Mouse (Mus musculus) neural tube, embryonic 11.5 days (tissue): ENCODE measurements around the gene Fam131c. TPM values are rescaled to one million over a fixed set of nuclear protein-coding genes. Genes with fewer than 3 reads are reported as not detected.

Source experiments
- ATAC-seq: fragments of 200-750 bp; cut with Nextera tagmentation; 2 replicates; pipeline ENCODE4 v1.8.0; 2017; ENCODE audit warnings: moderate number of reproducible peaks, mild to moderate bottlenecking, moderate TSS enrichment, moderate library complexity; ENCODE audit not compliant: insufficient read depth, low FRiP score, low TSS enrichment
- DNase-seq: peaks from one replicate; pipeline ENCODE4 v3.0.0-alpha.2; 2015; ENCODE audit warnings: low spot score
- H3K27ac ChIP-seq: fragments of 300-500 bp; sonication (generic); 2 replicates; pipeline ENCODE4 v1.5.1; 2014; ENCODE audit warnings: low read depth, mild to moderate bottlenecking, low read length
- H3K27me3 ChIP-seq: fragments of 300-500 bp; sonication (generic); 2 replicates; pipeline ENCODE4 v1.6.1; 2014; ENCODE audit warnings: mild to moderate bottlenecking, low read length, mixed read lengths; ENCODE audit not compliant: control insufficient read depth, insufficient read depth
- H3K36me3 ChIP-seq: fragments of 300-500 bp; sonication (generic); 2 replicates; pipeline ENCODE4 v1.6.1; 2014; ENCODE audit warnings: mild to moderate bottlenecking, low read length, moderate library complexity, mixed read lengths; ENCODE audit not compliant: control insufficient read depth, insufficient read depth
- H3K4me1 ChIP-seq: fragments of 300-500 bp; sonication (generic); 2 replicates; pipeline ENCODE4 v1.6.1; 2014; ENCODE audit warnings: low read length, mixed read lengths; ENCODE audit not compliant: control insufficient read depth, insufficient read depth
- H3K4me2 ChIP-seq: fragments of 300-500 bp; sonication (generic); 2 replicates; pipeline ENCODE4 v1.6.1; 2014; ENCODE audit warnings: low read depth, mild to moderate bottlenecking, moderate library complexity
- H3K4me3 ChIP-seq: fragments of 300-500 bp; sonication (generic); 2 replicates; pipeline ENCODE4 v1.5.1; 2014; ENCODE audit warnings: low read depth, low read length
- H3K9ac ChIP-seq: fragments of 300-500 bp; sonication (generic); 2 replicates; pipeline ENCODE4 v1.6.1; 2014; ENCODE audit warnings: mild to moderate bottlenecking, low read length
- H3K9me3 ChIP-seq: fragments of 300-500 bp; sonication (generic); 2 replicates; pipeline ENCODE4 v1.6.1; 2016; ENCODE audit warnings: low read length; ENCODE audit not compliant: control insufficient read depth
- WGBS: fragments of 180-500 bp; shearing (Covaris S2); extraction: QIAGEN DNeasy Blood & Tissue Kit; methylation state at CpG from one replicate; pipeline ENCODE4 v1.1.7; 2014; 5-methylcytosine and 5-hydroxymethylcytosine counted together
- polyA plus RNA-seq: library from polyadenylated mRNA; unstranded; fragments of >200 nt; fragmentation: Nextera tagmentation; extraction: Ambion mirVana; gene quantifications from 2 replicates; pipeline ENCODE4 v1.2.1, GENCODE M21; 2014

Gene Fam131c
- polyA plus RNA-seq, 1 experiment from 2014 or later: 0.85 TPM

DNA sequence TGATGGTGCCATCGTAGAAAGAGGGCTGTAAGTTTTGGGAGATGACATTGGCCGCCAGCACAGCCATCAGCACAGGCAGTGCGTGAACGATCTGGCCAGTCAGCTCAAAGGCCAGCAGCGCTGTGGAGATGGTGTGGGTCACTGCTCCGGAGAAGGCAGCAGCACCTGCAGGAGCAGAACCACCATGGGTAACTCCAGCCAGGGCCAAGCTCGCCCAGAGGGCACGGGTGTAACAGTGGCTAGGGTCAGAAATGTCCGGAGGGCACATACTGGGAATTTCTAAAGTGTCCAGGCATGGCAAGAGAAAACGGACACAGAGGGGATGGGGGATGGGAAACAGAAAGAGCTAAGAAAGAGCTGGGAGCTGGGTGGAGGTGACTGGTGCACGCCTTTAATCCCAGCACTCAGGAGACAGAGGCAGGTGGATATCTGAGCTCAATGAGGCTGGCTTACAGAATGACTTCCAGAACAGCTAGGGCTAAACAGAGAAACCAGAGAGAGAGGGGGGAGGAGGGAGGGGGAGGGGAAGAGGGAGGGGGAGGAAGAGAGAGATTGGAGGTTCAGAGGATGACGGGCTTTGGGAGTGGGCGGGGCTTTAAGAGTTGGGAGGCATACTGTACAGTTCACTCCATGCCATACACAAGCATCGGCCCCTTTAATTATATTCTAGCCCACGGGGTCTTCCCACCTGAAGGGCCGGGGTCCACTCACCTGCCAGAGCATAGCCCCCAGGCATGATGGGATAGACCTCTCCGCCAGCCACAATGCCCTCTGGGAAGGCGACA lies 21.5 kb downstream of the Fam131c start:
- Histone ChIP-seq H3K9ac (no peak overlapping the region), H3K4me3 (no peak overlapping the region), H3K4me2 (no peak overlapping the region), H3K4me1 (no peaks in the 10 kb centered on the region), H3K27ac (no peak overlapping the region), H3K27me3 (peaks cover 8% of the 10 kb centered on the region; the same call in 1 of the 2 replicates), H3K36me3 (no peaks in the 10 kb centered on the region), H3K9me3 (no peaks in the 10 kb centered on the region)
- ATAC-seq: 0 out of 2 replicates have a peak, but pooled peaks have one; percentile 24
- no peak for DNase-seq
- 69% methylated on average over 18 of the region's 18 CpGs for WGBS

DNA sequence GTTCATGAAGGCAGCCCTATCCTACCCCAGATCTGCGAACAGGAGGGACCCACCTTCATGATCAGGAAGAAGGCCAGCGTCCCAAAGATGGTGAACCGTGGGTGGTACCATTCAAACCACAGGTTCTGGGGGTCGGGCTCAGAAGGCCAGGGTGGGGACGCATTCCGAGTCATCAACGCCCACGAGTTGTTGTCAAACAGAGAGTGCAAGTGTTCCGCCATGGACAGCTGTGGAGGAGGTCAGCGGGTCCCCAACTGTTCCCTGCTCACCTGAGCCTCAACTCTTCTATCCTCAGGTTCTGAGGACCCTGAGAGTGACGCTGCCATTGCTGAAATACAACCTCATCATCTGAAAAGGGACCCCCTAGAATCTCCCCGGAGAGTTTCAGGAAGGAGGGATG lies 23.3 kb downstream of the Fam131c start:
- Histone ChIP-seq H3K4me1 (no peaks in the 10 kb centered on the region), H3K4me2 (no peak overlapping the region), H3K27me3 (0 out of 2 replicates have a peak, but pooled peaks cover 4% of the 10 kb centered on the region), H3K9me3 (no peaks in the 10 kb centered on the region), H3K4me3 (no peak overlapping the region), H3K27ac (no peak overlapping the region), H3K9ac (no peak overlapping the region), H3K36me3 (no peaks in the 10 kb centered on the region)
- 81% methylated on average over 12 of the region's 12 CpGs for WGBS
- ATAC-seq (no peak), DNase-seq (no peak)

DNA sequence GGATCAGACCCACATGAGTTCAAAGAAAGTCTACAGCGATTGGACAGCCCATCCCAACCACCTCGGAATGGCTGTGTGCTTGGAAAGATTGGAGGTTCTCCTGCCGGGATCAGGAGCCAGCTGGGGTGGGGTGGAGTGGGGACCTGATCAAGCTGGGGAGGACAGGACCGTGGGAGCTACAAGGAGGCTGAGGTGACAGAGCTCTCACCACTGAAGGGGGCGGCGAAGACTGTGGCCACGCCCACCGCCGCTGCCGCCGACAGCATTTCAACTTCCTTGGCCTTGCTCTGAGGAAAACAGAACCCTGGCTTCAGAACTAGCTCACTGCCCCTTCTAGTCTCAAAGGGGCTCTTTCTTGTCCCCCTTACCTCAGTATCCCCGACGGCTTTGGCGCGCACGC lies 26.7 kb downstream of the Fam131c start:
- Histone ChIP-seq H3K27me3 (0 out of 2 replicates have a peak, but pooled peaks cover 4% of the 10 kb centered on the region), H3K4me3 (no peak overlapping the region; the same call in 1 of the 2 replicates), H3K9ac (no peak overlapping the region), H3K27ac (no peak overlapping the region), H3K9me3 (no peaks in the 10 kb centered on the region), H3K4me1 (no peaks in the 10 kb centered on the region), H3K4me2 (no peak overlapping the region), H3K36me3 (no peaks in the 10 kb centered on the region)
- ATAC-seq (no peak), DNase-seq (no peak)
- WGBS: 20% methylated on average over 16 of the region's 16 CpGs

DNA sequence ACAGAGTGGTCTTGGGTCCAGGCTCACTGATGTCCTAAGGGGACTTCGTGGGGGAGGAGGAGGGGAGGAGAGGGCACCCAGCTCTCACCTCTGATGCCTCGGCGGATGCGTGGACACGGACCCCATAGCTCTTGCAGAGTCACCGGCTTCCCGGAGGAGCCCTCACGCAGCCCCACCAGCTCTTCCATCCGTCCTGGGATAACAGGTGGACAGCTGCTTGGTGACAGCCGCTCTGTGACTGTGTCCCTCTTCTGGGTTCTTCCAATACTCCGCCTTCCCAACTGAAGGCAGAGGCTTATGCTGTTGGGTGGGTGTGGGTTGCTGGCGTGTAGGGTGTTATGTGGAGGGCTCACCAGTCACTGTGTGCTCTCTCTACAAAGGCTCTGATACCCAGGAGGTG lies 29.8 kb downstream of the Fam131c start:
- no peak overlapping the region for H3K4me2 ChIP-seq
- no peaks in the 10 kb centered on the region for H3K9me3 ChIP-seq
- WGBS: 78% methylated on average over 12 of the region's 12 CpGs
- no peak overlapping the region for H3K27ac ChIP-seq
- H3K36me3 ChIP-seq: no peaks in the 10 kb centered on the region
- ATAC-seq (no peak), DNase-seq (no peak)
- H3K27me3 ChIP-seq: 0 out of 2 replicates have a peak, but pooled peaks cover 2% of the 10 kb centered on the region
- H3K4me3 ChIP-seq: no peak overlapping the region
- H3K9ac ChIP-seq: no peak overlapping the region
- H3K4me1 ChIP-seq: no peaks in the 10 kb centered on the region

DNA sequence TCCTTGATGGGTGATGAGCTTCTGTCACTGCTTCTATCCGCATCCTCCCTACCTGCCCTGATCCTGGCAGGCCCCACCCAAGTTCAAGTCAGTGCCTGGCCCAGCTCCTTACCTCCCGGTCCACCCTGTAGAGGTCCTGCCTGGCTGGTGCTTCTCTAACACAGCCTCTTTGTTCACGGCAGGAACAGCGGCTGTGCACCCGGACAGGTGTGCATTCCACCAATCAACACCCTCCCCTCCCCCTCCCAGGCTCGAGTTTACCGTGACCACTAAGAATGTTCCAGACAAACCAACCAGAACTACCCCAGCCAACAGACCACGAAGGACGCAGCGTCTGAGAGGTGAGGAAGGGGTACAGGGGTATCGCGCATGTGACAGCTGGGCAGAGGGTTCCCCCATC lies 30.5 kb downstream of the Fam131c start, which contains the start of gene Clcnka:
Gene Clcnka, minus strand, starts transcription at position 180 of the 400 bp plus-strand sequence.
- Histone ChIP-seq H3K27me3 (0 out of 2 replicates have a peak, but pooled peaks cover 2% of the 10 kb centered on the region), H3K4me1 (no peaks in the 10 kb centered on the region), H3K36me3 (no peaks in the 10 kb centered on the region), H3K4me3 (no peak within 1 kb of the TSS), H3K9ac (no peak within 1 kb of the TSS), H3K9me3 (no peaks in the 10 kb centered on the region), H3K4me2 (no peak within 1 kb of the TSS), H3K27ac (no peak within 1 kb of the TSS)
- WGBS: 67% methylated on average over 12 of the region's 12 CpGs
- DNase-seq: no peak
- ATAC-seq: no peak

DNA sequence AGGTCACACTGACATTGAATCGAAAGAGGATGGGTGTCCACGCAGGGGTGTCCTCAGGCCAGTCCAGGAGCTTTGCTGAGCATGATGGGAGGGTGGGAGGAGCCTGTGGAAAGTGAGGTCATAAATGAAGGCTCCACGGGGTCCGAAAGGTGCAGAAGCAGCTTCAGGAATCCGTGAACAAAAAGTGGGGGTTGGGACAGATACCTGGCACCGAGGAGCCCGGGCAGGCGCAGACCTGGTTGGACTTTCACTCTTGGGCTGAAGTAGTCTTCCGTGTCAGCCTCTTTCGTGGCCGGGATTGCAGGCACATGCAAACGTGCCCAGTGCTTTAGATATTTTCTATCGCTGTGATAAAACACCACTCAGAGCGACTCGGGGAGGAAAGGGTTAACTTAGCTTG lies 32.2 kb downstream of the Fam131c start:
- H3K9me3 ChIP-seq: no peaks in the 10 kb centered on the region
- no peak overlapping the region for H3K27ac ChIP-seq
- H3K36me3 ChIP-seq: no peaks in the 10 kb centered on the region
- ATAC-seq (no peak), DNase-seq (no peak)
- H3K9ac ChIP-seq: no peak overlapping the region
- peaks cover 5% of the 10 kb centered on the region; the same call in 1 of the 2 replicates for H3K27me3 ChIP-seq
- no peak overlapping the region for H3K4me2 ChIP-seq
- H3K4me1 ChIP-seq: no peaks in the 10 kb centered on the region
- 87% methylated on average over 15 of the region's 15 CpGs for WGBS
- H3K4me3 ChIP-seq: no peak overlapping the region

DNA sequence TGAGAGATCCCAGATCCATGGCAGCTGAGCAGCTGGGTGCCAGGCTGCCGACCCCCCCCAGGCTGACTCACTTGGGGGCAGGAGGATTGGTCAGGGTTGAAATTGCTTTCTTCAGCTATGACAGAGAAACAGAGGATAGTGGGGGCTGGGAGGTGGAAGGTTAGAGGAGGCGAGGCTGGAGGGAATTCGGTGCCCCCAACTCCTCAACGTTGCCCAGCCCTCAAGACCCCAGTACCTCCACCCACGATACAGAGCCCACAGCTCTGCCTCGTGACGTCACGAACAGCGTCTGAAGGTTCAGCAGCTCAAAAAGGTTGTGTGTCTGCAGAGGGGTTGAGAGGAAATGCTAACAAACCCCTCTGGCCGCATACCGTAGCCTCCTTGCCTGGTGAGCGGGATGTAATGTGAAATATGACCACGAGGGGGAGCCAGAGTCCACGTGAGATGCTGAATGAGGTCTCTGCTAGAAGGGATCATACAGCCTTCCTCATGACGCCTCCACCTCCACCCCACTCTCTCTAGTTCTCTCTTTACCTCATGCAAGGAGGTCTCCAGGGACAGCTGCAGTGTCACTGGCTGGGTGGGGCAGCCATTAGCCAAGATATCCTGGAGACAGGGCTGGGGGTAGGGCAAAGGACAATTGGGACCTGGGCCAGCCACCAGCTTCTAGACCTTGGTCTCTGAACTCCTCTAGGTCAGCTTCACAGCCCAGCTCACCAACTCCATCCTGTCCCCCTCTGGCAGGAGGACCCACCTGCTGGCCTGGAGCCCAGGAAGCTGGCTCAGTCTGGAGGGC lies 36.7 kb downstream of the Fam131c start:
- Histone ChIP-seq H3K27me3 (peaks cover 5% of the 10 kb centered on the region; the same call in 1 of the 2 replicates), H3K9me3 (no peaks in the 10 kb centered on the region), H3K9ac (no peak overlapping the region), H3K4me3 (no peak overlapping the region), H3K4me1 (no peaks in the 10 kb centered on the region), H3K27ac (no peak overlapping the region), H3K4me2 (0 out of 2 replicates have a peak overlapping the region, but pooled peaks have one; percentile 3), H3K36me3 (no peaks in the 10 kb centered on the region)
- ATAC-seq (peak; percentile 61), DNase-seq (peak; percentile 89)
- WGBS: 15% methylated on average over 15 of the region's 15 CpGs

DNA sequence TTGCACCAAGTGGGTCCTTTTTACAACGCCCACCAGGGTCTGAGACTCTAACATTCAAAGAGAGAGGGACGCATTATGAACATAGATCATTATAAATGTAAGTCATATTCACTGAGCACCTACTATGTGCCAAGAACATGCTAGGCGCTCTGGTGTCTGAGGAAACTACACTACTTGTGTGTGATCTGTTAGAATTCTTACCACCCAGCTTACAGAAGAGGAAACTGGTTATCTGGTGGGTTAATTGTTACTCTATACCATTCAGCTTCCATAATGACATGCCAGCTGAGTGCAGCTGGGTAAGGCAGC lies 37.2 kb downstream of the Fam131c start:
- Histone ChIP-seq H3K27me3 (peaks cover 5% of the 10 kb centered on the region; the same call in 1 of the 2 replicates), H3K36me3 (no peaks in the 10 kb centered on the region), H3K27ac (no peak overlapping the region), H3K9me3 (no peaks in the 10 kb centered on the region), H3K4me1 (no peaks in the 10 kb centered on the region), H3K4me3 (no peak overlapping the region), H3K4me2 (no peak overlapping the region), H3K9ac (no peak overlapping the region)
- DNase-seq: no peak
- 80% methylated on average over 3 of the region's 3 CpGs for WGBS
- no peak for ATAC-seq
